Mouse (Mus musculus) heart, embryonic 16.5 days (tissue): ENCODE measurements at regions not wholly inside any gene's neighbourhood (a gene's known extent, or its start where the extent isn't known, plus 50 kb on each side); places are given as distances from the start of the nearest gene placed in this dataset.

Experiments
- ATAC-seq: fragments of 200-750 bp; cut with Nextera tagmentation; replicated peaks from 2 replicates; pipeline ENCODE4 v1.8.0; 2017; ENCODE audit warnings: moderate number of reproducible peaks; ENCODE audit not compliant: insufficient read depth, low FRiP score; ENCODE audit errors: extremely low read depth
- H3K27ac ChIP-seq: fragments of 300-500 bp; sonication (generic); 2 replicates; pipeline ENCODE4 v1.5.1; 2014; ENCODE audit warnings: mild to moderate bottlenecking, low read length, control low read depth, moderate library complexity
- H3K27me3 ChIP-seq: fragments of 300-500 bp; sonication (generic); 2 replicates; pipeline ENCODE4 v1.6.1; 2014; ENCODE audit warnings: low read length, mixed read lengths; ENCODE audit not compliant: control insufficient read depth, insufficient read depth
- H3K36me3 ChIP-seq: fragments of 300-500 bp; sonication (generic); 2 replicates; pipeline ENCODE4 v1.6.1; 2014; ENCODE audit not compliant: control insufficient read depth, insufficient read depth
- H3K4me1 ChIP-seq: fragments of 300-500 bp; sonication (generic); 2 replicates; pipeline ENCODE4 v1.6.1; 2014; ENCODE audit warnings: low read length, mixed read lengths; ENCODE audit not compliant: control insufficient read depth, insufficient read depth
- H3K4me2 ChIP-seq: fragments of 300-500 bp; sonication (generic); 2 replicates; pipeline ENCODE4 v1.6.1; 2014; ENCODE audit warnings: low read depth, mild to moderate bottlenecking, control low read depth, low read length
- H3K4me3 ChIP-seq: fragments of 300-500 bp; sonication (generic); 2 replicates; pipeline ENCODE4 v1.5.1; 2014; ENCODE audit warnings: mild to moderate bottlenecking, control low read depth, low read length
- H3K9ac ChIP-seq: fragments of 300-500 bp; sonication (generic); 2 replicates; pipeline ENCODE4 v1.6.1; 2014; ENCODE audit warnings: low read length, control low read depth
- H3K9me3 ChIP-seq: fragments of 300-500 bp; sonication (generic); replicated peaks from 2 replicates; pipeline ENCODE4 v1.6.1; 2016; ENCODE audit warnings: low read length; ENCODE audit not compliant: control insufficient read depth
- WGBS: fragments of 180-500 bp; shearing (Covaris S2); extraction: QIAGEN DNeasy Blood & Tissue Kit; methylation state at CpG from one replicate; pipeline ENCODE4 v1.1.7; 2014; 5-methylcytosine and 5-hydroxymethylcytosine counted together

- ATAC-seq: no peak
- Histone ChIP-seq H3K4me2 (no peak overlapping the region), H3K4me3 (no peak overlapping the region), H3K36me3 (no peaks in the 10 kb centered on the region), H3K9ac (no peak overlapping the region), H3K27ac (no peak overlapping the region), H3K27me3 (no peaks in the 10 kb centered on the region), H3K9me3 (no peaks in the 10 kb centered on the region), H3K4me1 (peaks cover 13% of the 10 kb centered on the region)
- 82% methylated on average over 1 of the region's 1 CpGs for WGBS
Measured at GRCm38 (mm10) chr1:194565574-194565973, 52.4 kb upstream of the Plxna2 start.

GRCm38 (mm10) chr1:194563946-194564345, 54.1 kb upstream of the Plxna2 start:
- H3K9ac ChIP-seq: no peak overlapping the region
- H3K27ac ChIP-seq: peak overlapping the region; percentile 31; the same call in 1 of the 2 replicates
- ATAC-seq: no peak; the same call in 1 of the 2 replicates
- no peak overlapping the region for H3K4me3 ChIP-seq
- WGBS: 25% methylated on average over 2 of the region's 2 CpGs
- H3K27me3 ChIP-seq: no peaks in the 10 kb centered on the region
- no peaks in the 10 kb centered on the region for H3K9me3 ChIP-seq
- H3K36me3 ChIP-seq: no peaks in the 10 kb centered on the region
- H3K4me2 ChIP-seq: no peak overlapping the region
- H3K4me1 ChIP-seq: peaks cover 15% of the 10 kb centered on the region

DNA sequence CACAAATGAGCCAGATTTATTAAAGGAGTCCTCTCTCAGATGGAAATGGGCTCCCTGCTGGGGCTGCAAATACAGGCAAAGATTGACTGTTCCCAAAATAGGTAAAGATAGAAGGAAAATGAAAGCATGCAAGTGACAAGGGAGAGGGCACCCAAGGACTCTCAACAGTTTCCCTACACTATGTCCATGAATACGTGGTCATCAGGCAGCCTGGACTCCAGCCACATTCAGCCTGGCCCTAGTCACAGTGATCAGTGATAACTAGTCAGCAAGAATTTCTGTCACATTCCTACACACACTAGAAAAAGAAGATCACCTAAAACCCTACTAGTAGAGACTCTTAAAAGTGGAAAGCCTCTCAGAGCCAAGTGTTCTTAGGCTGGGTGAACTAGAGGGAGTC, 56.9 kb upstream of the Plxna2 start:
- Histone ChIP-seq H3K9me3 (no peaks in the 10 kb centered on the region), H3K4me3 (no peak overlapping the region), H3K27ac (no peak overlapping the region), H3K36me3 (no peaks in the 10 kb centered on the region), H3K4me2 (no peak overlapping the region), H3K4me1 (peaks cover 15% of the 10 kb centered on the region), H3K9ac (no peak overlapping the region), H3K27me3 (no peaks in the 10 kb centered on the region)
- no peak; the same call in 1 of the 2 replicates for ATAC-seq
- WGBS: 25% methylated on average over 1 of the region's 1 CpGs

GRCm38 (mm10) chr1:194548661-194549060, 69.4 kb upstream of the Plxna2 start:
- H3K9ac ChIP-seq: no peak overlapping the region
- no peak overlapping the region for H3K4me2 ChIP-seq
- no peaks in the 10 kb centered on the region for H3K4me1 ChIP-seq
- no peak overlapping the region for H3K4me3 ChIP-seq
- ATAC-seq: no peak
- no peaks in the 10 kb centered on the region for H3K27me3 ChIP-seq
- no peaks in the 10 kb centered on the region for H3K9me3 ChIP-seq
- H3K36me3 ChIP-seq: no peaks in the 10 kb centered on the region
- no peak overlapping the region for H3K27ac ChIP-seq

- Histone ChIP-seq H3K4me2 (no peak overlapping the region), H3K4me3 (no peak overlapping the region), H3K27ac (no peak overlapping the region), H3K36me3 (no peaks in the 10 kb centered on the region), H3K27me3 (no peaks in the 10 kb centered on the region), H3K9me3 (no peaks in the 10 kb centered on the region), H3K9ac (no peak overlapping the region), H3K4me1 (no peaks in the 10 kb centered on the region)
- no peak for ATAC-seq
- WGBS: 84% methylated on average over 1 of the region's 1 CpGs
Measured at GRCm38 (mm10) chr1:194548243-194548642, 69.8 kb upstream of the Plxna2 start.

- H3K4me3 ChIP-seq: no peak overlapping the region
- no peak overlapping the region for H3K4me2 ChIP-seq
- no peaks in the 10 kb centered on the region for H3K36me3 ChIP-seq
- WGBS: 97% methylated on average over 2 of the region's 2 CpGs
- no peak overlapping the region for H3K9ac ChIP-seq
- H3K9me3 ChIP-seq: no peaks in the 10 kb centered on the region
- no peaks in the 10 kb centered on the region for H3K27me3 ChIP-seq
- no peaks in the 10 kb centered on the region for H3K4me1 ChIP-seq
- no peak for ATAC-seq
- H3K27ac ChIP-seq: no peak overlapping the region
Measured at GRCm38 (mm10) chr1:194540923-194541322, 77.1 kb upstream of the Plxna2 start.

- no peaks in the 10 kb centered on the region for H3K9me3 ChIP-seq
- no peaks in the 10 kb centered on the region for H3K27me3 ChIP-seq
- no peak overlapping the region for H3K4me2 ChIP-seq
- WGBS: 51% methylated on average over 2 of the region's 2 CpGs
- ATAC-seq: no peak
- no peaks in the 10 kb centered on the region for H3K36me3 ChIP-seq
- H3K4me3 ChIP-seq: no peak overlapping the region
- no peaks in the 10 kb centered on the region for H3K4me1 ChIP-seq
- no peak overlapping the region for H3K27ac ChIP-seq
- H3K9ac ChIP-seq: no peak overlapping the region
Measured at GRCm38 (mm10) chr1:194527342-194528165, 90.5 kb upstream of the Plxna2 start.

DNA sequence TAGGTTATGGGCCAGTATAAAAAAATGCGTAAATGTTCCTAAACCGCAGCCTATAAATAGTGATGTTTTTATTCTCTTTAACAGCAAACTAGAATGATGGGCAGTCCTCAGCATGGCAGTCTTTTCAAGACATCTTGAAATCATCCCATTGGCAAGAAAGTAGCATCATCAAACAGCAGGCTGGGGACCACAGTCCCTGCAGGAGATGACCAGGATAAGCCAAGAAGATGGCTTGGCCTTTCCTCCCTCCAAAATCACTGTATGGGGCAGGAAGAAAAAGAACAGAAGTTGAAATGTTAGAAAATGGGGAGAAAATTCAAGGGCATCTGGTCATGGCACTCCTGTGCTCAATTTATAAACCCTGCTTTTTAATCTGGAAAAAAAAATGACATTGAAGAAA, 93.0 kb upstream of the Plxna2 start:
- no peak overlapping the region for H3K27ac ChIP-seq
- H3K9ac ChIP-seq: no peak overlapping the region
- no peaks in the 10 kb centered on the region for H3K27me3 ChIP-seq
- no peak for ATAC-seq
- H3K36me3 ChIP-seq: no peaks in the 10 kb centered on the region
- H3K4me3 ChIP-seq: no peak overlapping the region
- H3K9me3 ChIP-seq: no peaks in the 10 kb centered on the region
- no peak overlapping the region for H3K4me2 ChIP-seq
- H3K4me1 ChIP-seq: peaks cover 9% of the 10 kb centered on the region
- 89% methylated on average over 2 of the region's 2 CpGs for WGBS

DNA sequence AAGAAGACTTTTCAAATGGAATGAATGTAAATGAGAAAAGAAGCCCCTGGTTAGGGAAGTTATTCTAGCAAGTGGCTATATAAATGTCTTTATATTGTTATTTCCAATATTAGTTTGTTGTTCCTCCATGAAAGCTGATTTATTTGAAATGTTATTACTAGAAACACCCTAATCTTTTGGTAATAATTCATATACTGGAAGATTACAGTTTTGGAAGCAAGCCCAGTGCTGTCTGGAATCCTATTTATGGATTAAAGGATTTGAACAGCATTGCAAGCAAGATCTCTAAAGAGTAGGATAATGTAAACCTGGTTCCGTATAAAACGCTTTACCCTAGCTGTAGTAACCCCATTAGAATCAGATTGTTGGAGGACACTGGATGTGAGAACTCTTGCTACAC, 96.8 kb upstream of the Plxna2 start:
- no peaks in the 10 kb centered on the region for H3K27me3 ChIP-seq
- no peak overlapping the region for H3K9ac ChIP-seq
- no peak overlapping the region for H3K27ac ChIP-seq
- ATAC-seq: no peak
- no peak overlapping the region for H3K4me3 ChIP-seq
- peaks cover 9% of the 10 kb centered on the region for H3K4me1 ChIP-seq
- H3K9me3 ChIP-seq: no peaks in the 10 kb centered on the region
- 60% methylated on average over 2 of the region's 2 CpGs for WGBS
- no peaks in the 10 kb centered on the region for H3K36me3 ChIP-seq
- H3K4me2 ChIP-seq: no peak overlapping the region
